Mouse (Mus musculus) adrenal gland, adult 18-20 months (tissue): ENCODE results near the gene Apoc1. TPM values are rescaled to one million over a fixed set of nuclear protein-coding genes. Genes with fewer than 3 reads are reported as not detected.
A peak's percentile ranks its signal among the peaks of the same experiment; 100 is the strongest.

Experiments used
- DNase-seq, 2 experiments: peaks; one replicate each; pipeline ENCODE4 v3.0.0; 2021 to 2022; ENCODE audit warnings: low spot score in 2 of 2
- total RNA-seq, 2 experiments: library from RNA; stranded (reverse); gene quantifications; 1 replicate in 1 of 2; 2 replicates in 1 of 2; pipeline ENCODE4 v1.2.3; 2021

The Apoc1 gene
- total RNA-seq, 2 experiments from 2014 or later = 156 to 789 TPM

DNA sequence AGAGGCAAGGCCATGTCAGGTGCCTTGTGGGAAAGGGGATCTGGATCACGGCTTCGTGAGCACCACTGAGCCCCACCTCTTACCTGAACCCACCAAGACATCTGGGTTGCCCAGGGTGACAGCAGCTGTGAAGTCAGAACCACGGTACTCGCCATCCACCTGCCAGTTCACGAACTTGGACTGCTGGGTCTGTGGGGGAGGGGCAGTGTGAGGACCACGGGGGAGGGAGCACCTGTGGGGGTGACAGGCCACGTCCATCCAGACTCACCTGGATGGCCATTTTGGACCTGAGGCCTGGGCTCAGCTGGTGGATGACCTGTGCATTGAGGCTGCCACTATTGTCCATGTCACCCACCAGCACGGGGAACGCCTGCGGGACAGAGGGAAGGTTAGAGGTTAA lies 18.2 kb upstream of the Apoc1 start:
- DNase-seq = no peak

DNA sequence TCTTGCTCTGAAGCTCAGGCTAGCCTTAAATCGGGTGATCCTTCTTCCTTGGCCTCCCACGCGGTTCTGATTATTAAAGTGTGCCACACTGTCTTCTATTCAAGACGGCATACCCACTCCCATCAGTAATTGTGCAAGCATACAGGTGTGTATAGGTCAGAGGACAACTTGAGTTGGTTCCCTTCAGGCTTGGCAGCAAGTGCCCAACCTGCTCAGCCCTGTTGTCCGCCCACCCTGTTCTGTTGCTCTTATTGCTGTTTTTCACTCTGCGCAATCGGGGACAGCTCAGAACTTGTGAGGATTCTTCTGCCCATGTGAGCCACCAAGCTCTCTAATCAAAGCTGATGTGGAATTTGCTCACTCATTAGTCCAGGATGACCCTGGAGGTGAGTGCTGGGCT lies 12.8 kb upstream of the Apoc1 start:
- no peak for DNase-seq

DNA sequence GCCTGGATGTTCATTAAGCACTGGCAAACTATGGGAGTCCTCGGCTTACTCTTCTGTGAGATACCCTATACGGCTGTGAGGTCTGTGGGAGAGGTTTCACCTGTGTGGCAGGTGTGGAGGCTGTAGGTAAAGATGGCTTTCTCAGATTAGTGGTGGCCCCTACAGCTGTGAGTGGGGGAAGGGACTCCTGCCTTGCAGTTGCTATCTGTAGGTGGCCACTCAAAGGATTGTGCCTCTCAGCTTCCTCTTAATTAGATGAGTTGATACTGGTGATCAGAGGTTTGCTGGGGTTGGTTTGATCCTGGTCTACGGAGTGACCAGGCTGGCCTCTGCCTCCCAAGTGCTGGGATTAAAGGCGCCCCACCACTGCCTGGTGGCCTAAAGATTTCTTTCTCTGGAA lies 12.0 kb upstream of the Apoc1 start:
- no peak for DNase-seq

DNA sequence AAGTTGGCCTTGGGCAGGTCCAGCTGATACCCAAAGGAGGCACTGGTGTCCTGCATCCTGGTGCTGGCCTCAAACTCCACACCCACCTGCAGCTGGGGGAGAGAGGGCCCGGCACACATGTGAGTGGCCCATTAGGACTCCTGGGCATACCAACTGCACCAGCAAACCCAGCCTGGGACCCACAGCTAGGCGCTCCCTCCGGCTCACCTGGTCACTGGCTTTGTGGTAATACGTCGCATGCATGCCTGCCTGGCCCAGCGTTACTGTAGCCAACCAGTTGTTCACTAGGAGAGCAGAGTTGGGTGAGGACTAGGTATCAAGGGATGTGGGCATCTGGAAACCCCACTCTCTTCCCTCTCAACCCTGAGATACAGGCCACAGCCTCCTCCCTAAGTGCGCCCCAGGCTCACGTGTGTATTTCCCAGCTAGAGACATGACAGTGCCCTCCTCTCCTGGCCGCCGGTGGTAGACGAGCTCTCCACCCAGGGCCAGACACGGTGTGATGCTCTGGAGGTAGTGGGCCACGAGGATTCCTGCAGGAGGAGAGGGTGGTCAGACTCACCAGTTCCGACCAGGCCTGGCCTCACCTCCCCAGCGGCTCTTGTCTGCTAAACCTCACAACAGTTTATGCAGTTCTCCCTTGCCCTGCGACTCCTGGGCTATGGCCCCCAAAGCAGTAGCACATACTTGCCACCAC lies 10.5 kb upstream of the Apoc1 start:
- DNase-seq = no peak

DNA sequence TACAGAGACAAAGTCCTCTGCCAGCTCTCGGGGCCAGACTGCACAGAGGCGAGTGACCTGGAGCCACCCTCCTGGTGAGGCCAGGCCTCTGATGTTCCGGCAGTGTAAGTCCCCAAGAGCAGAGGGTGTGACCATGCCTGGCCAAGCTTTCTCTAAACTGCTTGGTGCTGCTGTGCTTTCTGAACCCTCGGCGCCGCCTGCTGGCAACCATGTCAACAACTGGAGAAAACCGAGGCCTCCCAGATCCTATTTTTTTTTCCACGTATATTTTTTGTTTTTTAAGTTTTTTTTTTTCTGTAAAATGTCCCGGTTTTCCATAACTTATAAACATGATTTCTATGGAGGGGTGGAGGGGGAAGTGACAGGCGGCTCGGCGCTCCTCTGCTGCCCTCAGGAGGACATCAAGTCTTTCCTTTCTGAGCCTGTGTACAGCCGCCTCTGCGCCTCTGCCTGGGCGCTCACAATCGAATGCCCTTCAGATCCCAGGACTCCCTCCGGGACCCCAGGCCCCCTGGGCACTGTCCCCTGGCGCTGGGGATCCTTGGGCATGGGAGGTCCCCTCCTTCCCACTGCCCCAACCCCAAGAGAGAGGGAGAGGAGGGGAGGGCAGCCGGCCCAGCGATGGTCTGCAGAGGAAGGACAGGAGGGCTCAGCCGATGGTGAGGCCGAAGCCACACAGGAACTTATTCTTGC lies 8.8 kb upstream of the Apoc1 start:
- DNase-seq = peak in 1 of 2 experiments; percentile 74

DNA sequence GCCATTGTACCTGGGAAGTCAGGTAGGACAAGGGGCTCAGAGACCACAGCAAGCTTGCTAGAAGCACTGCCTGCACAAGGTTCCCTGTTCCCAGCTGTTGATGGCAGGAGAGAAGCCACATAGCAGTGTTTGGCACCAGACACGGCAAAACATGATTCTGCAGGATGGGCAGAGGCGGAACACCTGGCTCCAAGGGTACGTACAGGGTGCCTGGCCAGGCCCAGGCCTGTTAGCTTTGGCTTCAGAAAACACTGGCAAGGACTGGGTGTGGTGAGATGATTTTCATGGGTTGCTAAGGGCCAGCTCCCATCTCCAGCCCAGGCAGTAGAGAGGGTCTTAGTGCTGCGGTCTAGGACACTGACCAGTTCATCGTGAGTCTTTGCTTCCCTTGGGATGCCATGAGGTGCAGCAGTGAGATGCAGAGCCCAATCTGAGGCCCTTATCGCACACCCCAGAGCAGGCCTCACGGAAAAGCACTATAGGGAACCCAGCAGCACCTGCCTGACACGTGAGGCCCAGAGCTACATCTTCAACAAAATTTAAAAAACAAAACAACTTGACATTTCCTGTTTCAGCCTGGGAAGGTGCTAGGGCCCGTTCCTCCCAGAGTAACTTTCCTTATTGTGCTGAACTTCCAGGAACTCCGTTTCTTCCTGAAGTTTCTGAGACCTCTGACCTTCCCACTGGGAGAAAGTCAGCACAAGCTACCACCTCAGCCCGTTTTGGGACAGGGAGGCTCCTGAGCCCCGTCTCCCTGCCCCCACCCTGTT lies 8.0 kb upstream of the Apoc1 start:
- no peak for DNase-seq

DNA sequence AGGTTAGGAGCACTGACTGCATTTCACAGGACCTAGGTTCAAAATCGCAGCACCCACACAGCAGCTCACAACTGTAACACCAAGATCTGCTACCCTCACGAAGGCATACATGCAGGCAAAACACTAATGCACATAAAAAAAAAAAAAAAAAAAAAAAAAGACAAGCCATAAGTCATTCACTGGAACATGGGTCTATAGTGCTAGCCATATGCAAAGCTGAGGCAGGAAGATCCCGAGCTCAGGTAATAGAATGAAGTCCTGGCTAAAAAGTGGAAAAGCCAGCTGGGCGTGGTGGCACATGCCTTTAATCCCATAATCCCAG lies 7.3 kb upstream of the Apoc1 start:
- no peak for DNase-seq

DNA sequence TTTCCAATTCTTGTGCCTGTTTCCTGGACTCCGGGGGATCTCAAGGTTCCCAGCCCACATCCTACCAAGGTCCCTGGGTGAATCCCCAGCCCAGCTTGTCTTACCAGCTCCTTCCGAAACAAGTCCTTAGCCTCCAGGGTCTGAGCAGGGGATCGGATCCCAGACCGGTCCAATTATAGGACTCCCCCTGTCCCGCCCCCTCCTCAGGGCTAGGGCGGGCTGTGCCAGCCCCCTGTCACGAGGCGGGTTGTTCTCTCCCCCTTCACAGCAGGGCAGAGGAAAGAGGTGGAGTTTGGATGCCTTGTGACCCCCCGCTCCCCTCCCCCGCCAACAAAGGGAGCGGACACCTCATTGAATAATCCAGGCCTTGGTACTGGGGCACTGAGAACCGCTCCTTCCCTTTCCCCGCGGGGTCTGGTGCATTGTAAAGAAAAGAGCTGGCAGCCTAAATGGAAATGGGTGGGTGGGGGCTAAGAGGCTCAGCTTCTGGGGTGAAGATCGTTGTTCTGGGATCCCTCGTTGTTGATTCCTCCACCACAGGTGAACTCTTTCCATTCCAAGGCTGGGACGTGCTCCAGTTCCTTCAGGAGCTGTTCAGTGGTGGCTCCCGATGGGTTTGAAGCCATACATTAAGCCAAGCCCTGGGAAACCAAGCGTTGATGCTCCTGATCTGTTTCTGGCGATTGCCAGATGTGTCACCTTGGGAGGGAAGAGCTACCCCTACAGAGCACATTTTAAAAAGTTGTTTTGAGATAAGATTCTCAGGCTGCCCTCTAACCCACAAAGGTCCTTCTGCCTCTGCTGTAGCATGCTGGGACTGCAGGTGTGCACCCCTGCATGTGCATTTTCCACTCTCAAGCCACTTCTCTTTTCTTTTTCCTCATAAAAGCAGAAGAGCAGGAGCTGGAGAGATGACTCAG lies 6.7 kb upstream of the Apoc1 start, which contains the start of gene Apoe:
TSS of gene Apoe (minus strand) at position 282 of the 920 bp plus-strand sequence.
- DNase-seq = peak in 1 of 2 experiments; percentile 56

DNA sequence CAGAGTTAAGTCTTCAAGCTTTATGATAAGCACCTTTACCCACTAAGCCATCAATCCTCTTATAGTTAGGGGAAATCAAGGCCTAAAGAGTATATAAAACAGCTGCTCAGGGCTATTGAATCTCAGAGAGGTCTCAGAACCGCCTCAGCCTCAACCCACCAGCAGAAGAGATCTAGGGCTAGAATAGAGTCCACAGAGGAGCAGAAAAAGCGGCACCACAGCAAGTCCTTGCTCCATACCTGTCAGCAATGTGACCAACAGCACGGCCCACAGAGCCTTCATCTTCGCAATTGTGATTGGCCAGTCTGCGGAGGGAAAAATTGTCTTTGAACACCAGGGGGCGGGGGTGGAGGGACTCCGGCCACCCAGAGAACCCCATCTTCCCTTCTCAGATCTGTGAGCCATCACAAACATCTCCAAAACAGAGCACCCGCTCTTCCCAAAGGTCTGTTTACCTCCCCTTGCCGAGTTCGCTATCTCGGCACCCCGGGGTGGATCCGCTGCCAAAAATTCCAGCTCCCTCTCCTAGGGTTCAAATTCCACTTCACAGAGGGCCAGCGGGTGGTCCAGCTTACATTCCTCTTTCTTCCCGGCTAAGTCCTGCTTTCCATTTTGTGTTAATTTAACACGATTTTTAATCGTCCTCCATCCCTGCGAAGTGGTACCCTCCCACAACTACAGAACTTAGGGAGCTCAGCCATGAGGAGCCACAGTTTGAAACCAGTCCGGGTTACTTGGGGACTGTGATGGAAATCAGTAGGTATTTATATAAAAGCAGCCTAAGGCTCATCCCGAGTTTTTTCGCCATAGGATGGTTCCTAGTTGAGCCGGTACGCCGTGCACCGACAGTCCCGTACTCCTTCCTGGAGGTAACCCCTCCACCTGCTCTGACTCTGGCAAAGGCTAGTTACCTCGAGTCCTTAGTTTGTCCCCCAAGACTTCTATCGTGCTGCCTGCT lies 5.8 kb upstream of the Apoc1 start:
- no peak for DNase-seq

DNA sequence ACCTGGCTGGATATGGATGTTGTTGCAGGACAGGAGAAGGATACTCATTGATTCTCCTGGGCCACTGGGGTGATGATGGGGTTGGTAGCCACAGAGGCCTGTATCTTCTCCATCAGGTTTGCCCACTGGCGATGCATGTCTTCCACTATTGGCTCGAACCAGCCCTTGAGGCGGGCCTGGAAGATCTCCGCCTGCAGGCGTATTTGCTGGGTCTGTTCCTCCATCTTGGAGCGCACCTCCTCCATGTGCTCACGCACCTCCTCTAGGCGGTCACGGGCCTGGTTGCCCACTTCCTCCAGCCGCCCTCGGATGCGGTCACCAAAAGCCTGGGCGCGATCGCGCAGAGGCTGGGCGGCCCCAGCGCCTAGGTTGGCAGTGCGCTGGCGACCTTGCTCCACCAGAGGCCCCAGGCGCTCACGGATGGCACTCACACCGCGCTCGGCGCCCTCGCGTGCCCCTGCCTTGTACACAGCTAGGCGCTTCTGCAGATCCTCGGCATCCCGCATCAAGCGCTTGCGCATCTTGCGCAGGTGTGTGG lies 3.9 kb upstream of the Apoc1 start:
- DNase-seq = no peak

DNA sequence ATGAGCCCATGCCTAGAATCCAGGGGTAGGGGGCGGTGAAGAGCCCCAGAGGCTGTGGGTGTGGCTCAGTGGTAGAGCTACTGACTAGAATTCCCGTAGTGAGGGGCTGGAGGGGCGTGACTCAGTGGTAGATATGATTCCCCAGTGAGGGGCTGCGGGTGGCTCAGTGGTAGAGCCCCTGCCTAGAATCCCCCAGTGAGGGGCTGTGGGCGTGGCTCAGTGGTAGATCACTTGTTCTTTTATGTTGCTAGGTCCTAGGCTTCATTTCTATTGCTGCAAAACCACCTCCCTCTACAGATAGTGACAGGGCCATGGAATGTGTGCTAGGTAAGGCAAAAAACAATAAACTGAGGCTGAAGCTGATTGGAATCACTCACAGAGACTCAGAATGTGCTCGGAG lies 3.4 kb upstream of the Apoc1 start:
- no peak for DNase-seq

DNA sequence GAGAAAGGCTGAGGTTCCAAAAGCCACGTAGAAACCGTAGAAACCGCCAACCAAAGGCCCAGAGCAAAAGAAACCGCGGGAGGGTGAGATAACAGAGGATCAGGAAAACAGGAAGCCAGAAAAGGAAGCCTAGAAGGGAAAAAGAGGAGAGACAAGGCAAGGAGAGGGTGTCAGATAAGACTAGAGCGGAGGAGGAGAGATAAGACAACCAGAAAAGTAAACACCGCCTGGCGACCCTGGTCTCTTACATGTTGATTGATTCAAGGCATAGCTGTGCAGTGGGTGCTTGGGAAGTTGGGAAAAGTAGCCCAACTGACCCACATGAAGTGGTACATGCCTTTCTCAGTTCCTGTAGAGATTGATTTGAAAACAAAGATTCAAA lies 2.7 kb upstream of the Apoc1 start:
- DNase-seq = no peak

DNA sequence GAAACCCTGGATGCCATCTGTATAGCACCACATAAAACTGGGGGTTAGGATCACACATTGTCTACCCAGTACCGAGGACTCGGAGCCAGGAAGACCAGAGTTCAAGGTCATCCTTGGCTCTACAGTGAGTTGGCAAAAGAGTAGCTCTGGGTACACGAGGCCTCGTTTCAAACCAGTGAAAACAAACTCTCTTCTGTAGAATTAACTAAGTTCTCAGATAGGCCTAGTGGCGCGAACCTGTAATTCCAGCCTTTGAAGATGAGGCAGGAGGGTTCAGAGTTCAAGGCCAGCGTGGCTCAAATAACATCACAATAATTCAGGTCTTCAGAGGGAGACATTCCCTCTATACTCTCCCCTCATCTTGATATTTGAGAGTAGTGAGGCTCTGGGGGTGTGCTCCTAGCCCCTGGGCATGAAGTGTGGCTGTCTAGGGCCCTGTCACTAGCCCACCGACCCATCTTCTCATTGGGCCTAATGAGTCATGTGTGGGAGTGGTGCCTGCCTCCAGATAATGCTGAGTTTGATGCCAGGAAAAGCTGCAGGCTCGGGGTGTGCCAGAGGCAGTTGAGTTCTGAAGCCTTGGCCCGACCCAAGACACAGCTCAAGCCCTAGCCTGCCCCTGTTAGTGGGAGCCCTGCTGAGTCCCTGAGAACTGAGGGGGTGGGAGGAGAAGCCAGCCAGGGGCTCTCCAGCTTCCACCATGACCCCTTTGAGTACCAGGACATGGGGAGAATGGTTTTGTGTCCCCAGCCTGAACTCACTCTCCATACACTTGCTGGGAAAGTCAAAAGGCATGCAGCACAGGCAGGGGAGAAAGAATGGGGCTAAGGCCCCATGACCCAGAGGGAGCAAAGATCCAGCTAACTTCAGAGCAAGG lies 2.1 kb upstream of the Apoc1 start:
- no peak for DNase-seq

DNA sequence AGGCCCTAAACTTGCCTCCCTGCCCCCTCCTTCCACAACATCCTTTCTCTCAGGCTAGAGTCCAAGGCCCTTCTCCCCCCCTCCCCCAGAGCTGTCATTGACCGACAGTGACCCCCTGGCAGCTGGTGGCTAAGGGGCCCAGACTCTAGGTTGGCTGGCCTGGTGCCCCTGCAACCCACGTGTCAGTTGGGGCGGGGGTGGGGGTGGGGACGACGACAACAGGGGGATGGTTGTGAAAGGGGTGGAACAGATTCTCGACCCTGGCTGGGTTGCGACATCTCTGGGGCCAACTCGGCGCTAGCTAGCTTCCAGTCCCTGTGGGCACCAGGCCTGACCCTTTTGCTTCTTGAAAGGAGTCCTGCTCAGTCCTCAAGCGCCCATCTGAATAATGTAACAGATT lies 961 bp upstream of the Apoc1 start:
- DNase-seq = peak in 1 of 2 experiments; percentile 53

DNA sequence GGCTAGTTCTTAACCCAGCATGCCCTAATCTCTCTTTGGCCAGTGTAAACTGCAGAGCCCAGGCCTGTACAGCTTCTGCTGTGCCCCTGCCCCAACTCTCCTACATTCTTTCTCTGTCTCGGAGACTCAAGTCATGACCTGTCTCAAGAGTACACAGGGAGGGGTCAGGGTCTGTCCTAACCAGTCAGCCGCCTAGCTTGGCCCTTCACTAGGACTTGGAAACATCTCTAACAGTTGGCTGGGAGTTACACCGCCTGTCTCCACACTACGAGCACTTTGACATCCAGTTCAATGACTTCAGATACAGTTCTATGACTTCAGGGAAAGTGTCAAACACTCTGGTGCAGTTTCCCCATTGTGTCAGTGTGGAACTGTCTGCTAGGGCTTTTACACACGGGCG lies 1.0 kb downstream of the Apoc1 start:
- DNase-seq = no peak

DNA sequence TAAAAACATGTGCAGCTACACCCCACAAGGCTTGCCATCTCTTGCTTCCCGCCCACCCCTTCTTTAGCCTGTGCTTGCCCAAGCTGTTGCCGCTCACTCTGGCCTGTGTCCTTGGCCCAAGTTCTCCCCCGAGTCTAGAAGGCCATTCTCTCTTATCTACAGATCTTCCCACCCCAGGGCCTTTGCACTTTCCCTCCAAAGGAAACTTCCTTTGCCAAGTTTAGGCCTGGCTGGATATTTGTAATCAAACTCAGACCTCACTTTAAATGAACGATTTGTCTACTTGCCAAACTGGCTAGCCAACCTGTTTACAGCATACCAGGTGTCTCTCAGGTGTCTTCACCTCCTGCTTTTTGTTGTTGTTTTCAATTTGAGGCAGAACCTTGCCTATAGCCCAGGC lies 1.6 kb downstream of the Apoc1 start:
- no peak for DNase-seq

DNA sequence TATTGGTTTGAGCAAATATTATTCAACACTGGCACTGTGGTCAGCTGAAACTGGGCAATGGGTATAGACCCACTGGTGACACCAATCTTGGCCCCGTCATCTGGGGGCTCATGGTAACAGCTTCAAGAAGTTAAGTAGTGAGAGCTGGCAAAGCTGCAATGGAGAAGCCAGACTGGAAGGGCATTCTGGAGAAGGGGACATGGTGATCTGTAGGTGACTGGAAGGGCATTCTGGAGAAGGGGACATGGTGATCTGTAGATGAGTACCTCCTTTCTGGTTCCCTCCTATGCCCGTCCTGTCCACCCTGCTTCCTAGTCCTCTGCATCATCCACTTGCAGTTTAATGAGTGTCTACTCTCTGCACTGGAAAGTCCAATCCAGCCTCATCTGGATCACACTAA lies 3.8 kb downstream of the Apoc1 start:
- DNase-seq = no peak

DNA sequence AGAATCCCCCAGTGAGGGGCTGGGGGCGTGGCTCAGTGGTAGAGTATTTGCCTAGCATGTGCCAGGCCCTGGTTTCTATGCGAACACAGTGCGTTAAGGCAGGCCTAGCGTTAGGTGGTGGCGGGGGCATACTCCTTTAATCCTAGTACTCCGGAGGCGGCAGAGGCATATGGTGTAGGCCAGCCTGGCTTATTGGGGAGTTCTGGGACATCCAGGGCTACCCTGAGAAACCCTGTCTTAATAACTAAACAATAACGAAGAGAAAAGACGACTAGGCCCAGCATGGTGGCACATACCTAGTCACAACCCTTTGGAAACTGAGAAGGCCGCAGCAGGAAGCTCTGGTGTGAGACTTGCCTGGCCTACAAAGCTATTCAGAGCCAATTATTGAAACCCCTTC lies 4.4 kb downstream of the Apoc1 start:
- no peak for DNase-seq
